Mouse (Mus musculus): Measurements from ENCODE around the gene Zbtb40.

The Zbtb40 gene

GRCm38 (mm10) chr4:136934746-136935613 lies 113.6 kb downstream of the Zbtb40 start:
- DNase-seq (ENCODE audit: low spot score in 2 of 2): no peak

- DNase-seq (ENCODE audit: low spot score in 2 of 2): no peak
Measured at GRCm38 (mm10) chr4:136930474-136930873, 118.1 kb downstream of the Zbtb40 start.
